Mouse (Mus musculus) myocyte (in vitro differentiated cells): ENCODE data around the gene Ctps2. TPM values are rescaled to one million over a fixed set of nuclear protein-coding genes. Genes with fewer than 3 reads are reported as not detected.

Experiments used
- H3K27me3 ChIP-seq: one replicate; pipeline ENCODE4 v1.6.1; 2011; ENCODE audit not compliant: control insufficient read depth, insufficient read depth, insufficient read length
- H3K36me3 ChIP-seq: one replicate; pipeline ENCODE4 v1.6.1; 2011; ENCODE audit not compliant: control insufficient read depth, insufficient read depth
- H3K4me2 ChIP-seq: one replicate; pipeline ENCODE4 v1.6.1; 2011; ENCODE audit warnings: low read depth, control low read depth
- H3K4me3 ChIP-seq: one replicate; pipeline ENCODE4 v1.5.1; 2011; ENCODE audit warnings: mild to moderate bottlenecking, control low read depth, moderate library complexity
- H3K79me2 ChIP-seq: one replicate; pipeline ENCODE4 v1.6.1; 2011; ENCODE audit not compliant: control insufficient read depth, insufficient read depth
- H3ac ChIP-seq: one replicate; pipeline ENCODE4 v1.6.1; 2011; ENCODE audit not compliant: control insufficient read depth, insufficient read length
- CEBPB ChIP-seq: IDR thresholded peaks from 2 replicates; pipeline ENCODE4 v1.6.1; 2011; ENCODE audit warnings: mild to moderate bottlenecking, moderate library complexity; ENCODE audit not compliant: poor library complexity, insufficient read depth, severe bottlenecking
- E2F4 ChIP-seq: IDR thresholded peaks from one replicate; pipeline ENCODE4 v1.6.1; 2011; ENCODE audit warnings: mild to moderate bottlenecking, control low read depth, moderate library complexity; ENCODE audit not compliant: insufficient read depth
- MAX ChIP-seq: IDR thresholded peaks from one replicate; pipeline ENCODE4 v1.6.1; 2011; ENCODE audit warnings: low read depth, mild to moderate bottlenecking, control low read depth
- MYOD1 ChIP-seq, 3 experiments: IDR thresholded peaks; one replicate each; pipeline ENCODE4 v1.6.1; 2011; ENCODE audit warnings: control low read depth in 2 of 3, low read depth in 2 of 3, mild to moderate bottlenecking in 2 of 3, moderate library complexity in 1 of 3; ENCODE audit not compliant: insufficient read length in 2 of 3, control insufficient read depth in 1 of 3
- MYOG ChIP-seq, 3 experiments: IDR thresholded peaks; one replicate each; pipeline ENCODE4 v1.6.1; 2011; ENCODE audit warnings: control low read depth in 2 of 3, low read depth in 2 of 3, mild to moderate bottlenecking in 2 of 3; ENCODE audit not compliant: insufficient read length in 2 of 3, control insufficient read depth in 1 of 3, insufficient read depth in 1 of 3
- POLR2A ChIP-seq: IDR thresholded peaks from one replicate; pipeline ENCODE4 v1.6.1; 2011; ENCODE audit warnings: low read depth, mild to moderate bottlenecking, control low read depth, moderate library complexity; ENCODE audit not compliant: insufficient read length
- POLR2AphosphoS2 ChIP-seq: IDR thresholded peaks from one replicate; pipeline ENCODE4 v1.6.1; 2011; ENCODE audit warnings: low read depth, control low read depth; ENCODE audit not compliant: insufficient read length
- REST ChIP-seq: IDR thresholded peaks from one replicate; pipeline ENCODE4 v1.6.1; 2011; ENCODE audit warnings: mild to moderate bottlenecking, control low read depth, moderate library complexity; ENCODE audit not compliant: insufficient read depth, insufficient read length
- SRF ChIP-seq: IDR thresholded peaks from one replicate; pipeline ENCODE4 v1.6.1; 2011; ENCODE audit warnings: low read depth; ENCODE audit not compliant: control insufficient read depth, insufficient read length
- TCF12 ChIP-seq: IDR thresholded peaks from one replicate; pipeline ENCODE4 v1.6.1; 2011; ENCODE audit warnings: mild to moderate bottlenecking, control low read depth; ENCODE audit not compliant: poor library complexity, insufficient read depth, severe bottlenecking
- TCF3 ChIP-seq: IDR thresholded peaks from one replicate; pipeline ENCODE4 v1.6.1; 2011; ENCODE audit warnings: low read depth, control low read depth; ENCODE audit not compliant: insufficient read length
- USF1 ChIP-seq: IDR thresholded peaks from one replicate; pipeline ENCODE4 v1.6.1; 2011; ENCODE audit warnings: low read depth, mild to moderate bottlenecking, control low read depth, moderate library complexity
- polyA plus RNA-seq: library from polyadenylated mRNA; unstranded; fragments of >200 nt; fragmentation: generic; extraction: Trizol; gene quantifications from one replicate; pipeline ENCODE4 v1.2.1, GENCODE M21; 2012; ENCODE audit warnings: missing spikeins

Ctps2 gene
- polyA plus RNA-seq, 1 experiment: 18.9 TPM

DNA sequence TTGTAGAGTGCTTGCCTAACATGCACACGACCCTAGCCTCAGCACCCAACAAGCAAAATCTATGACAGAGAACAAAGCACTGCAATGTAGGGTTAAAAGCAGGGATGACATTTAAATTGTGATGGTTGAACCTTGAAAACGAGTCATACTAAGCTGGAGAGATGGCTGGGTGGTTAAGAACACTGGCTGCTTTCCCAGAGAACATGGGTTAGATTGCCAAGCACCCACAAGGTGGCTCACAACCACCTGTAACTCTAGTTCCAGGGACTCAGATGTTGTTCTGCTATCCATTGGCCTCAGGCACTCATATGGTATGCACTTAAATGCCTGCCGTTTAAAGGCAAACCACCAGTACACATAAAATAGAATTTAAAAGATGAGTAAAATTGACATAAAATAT is 91.1 kb downstream of the Ctps2 start:
- Histone ChIP-seq H3K27me3 (no peaks in the 10 kb centered on the region), H3K79me2 (no peaks in the 10 kb centered on the region), H3K4me3 (no peak overlapping the region), H3K4me2 (no peak overlapping the region), H3K36me3 (no peaks in the 10 kb centered on the region), H3ac (no peak overlapping the region)
- TF ChIP-seq REST (no peak), E2F4 (no peak), SRF (no peak), POLR2AphosphoS2 (no peak)

DNA sequence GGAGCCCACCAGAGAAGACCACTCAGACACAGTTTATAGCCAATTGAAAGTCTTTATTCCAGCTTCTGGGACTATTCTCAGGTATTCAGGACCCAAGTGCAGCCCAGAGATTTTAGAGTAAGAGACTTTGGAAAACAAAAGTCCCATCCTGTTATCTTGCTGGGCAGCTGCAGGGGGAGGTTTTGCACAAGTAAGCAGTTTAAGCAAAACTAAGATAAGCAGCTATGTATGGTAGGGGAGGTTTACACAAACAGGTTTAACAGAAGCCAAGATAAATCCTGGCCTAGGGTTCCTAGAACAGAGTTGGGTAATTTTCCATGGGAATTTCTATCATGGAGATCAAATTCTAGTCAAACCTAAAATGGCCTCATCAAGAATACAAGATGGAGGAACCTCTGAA is 126.8 kb downstream of the Ctps2 start:
- TF ChIP-seq REST (no peak), E2F4 (no peak), SRF (no peak), TCF12 (no peak), TCF3 (no peak), MAX (no peak), POLR2AphosphoS2 (no peak), POLR2A (no peak), USF1 (no peak), MYOG (IDR thresholded peaks at IDR 0.05; ENCODE audit: control insufficient read depth in 1 of 3, insufficient read depth in 1 of 3, insufficient read length in 2 of 3, low read depth in 2 of 3) (no peak), CEBPB (no peak), MYOD1 (IDR thresholded peaks at IDR 0.05; ENCODE audit: control insufficient read depth in 1 of 3, insufficient read length in 2 of 3, low read depth in 2 of 3) (no peak)
- H3K36me3 ChIP-seq: no peaks in the 10 kb centered on the region

GRCm38 (mm10) chrX:163038767-163039166 is 137.7 kb downstream of the Ctps2 start:
- Histone ChIP-seq H3K4me2 (no peak overlapping the region), H3K36me3 (no peaks in the 10 kb centered on the region), H3K79me2 (no peaks in the 10 kb centered on the region), H3K27me3 (no peaks in the 10 kb centered on the region), H3ac (no peak overlapping the region), H3K4me3 (no peak overlapping the region)
- no peak for TF ChIP-seq TCF3
- TF ChIP-seq POLR2A: no peak
- TF ChIP-seq MAX: no peak
- TF ChIP-seq USF1: no peak
- TF ChIP-seq MYOG (IDR thresholded peaks at IDR 0.05; ENCODE audit: control insufficient read depth in 1 of 3, insufficient read depth in 1 of 3, insufficient read length in 2 of 3, low read depth in 2 of 3): no peak
- no peak for TF ChIP-seq POLR2AphosphoS2
- TF ChIP-seq CEBPB: no peak
- no peak for TF ChIP-seq E2F4
- TF ChIP-seq MYOD1 (IDR thresholded peaks at IDR 0.05; ENCODE audit: control insufficient read depth in 1 of 3, insufficient read length in 2 of 3, low read depth in 2 of 3): no peak

More for the DNA sequence above, 126.8 kb downstream of the Ctps2 start:
- Histone ChIP-seq H3K4me3 (no peak overlapping the region), H3K79me2 (no peaks in the 10 kb centered on the region), H3K4me2 (no peak overlapping the region), H3ac (no peak overlapping the region), H3K27me3 (no peaks in the 10 kb centered on the region)

DNA sequence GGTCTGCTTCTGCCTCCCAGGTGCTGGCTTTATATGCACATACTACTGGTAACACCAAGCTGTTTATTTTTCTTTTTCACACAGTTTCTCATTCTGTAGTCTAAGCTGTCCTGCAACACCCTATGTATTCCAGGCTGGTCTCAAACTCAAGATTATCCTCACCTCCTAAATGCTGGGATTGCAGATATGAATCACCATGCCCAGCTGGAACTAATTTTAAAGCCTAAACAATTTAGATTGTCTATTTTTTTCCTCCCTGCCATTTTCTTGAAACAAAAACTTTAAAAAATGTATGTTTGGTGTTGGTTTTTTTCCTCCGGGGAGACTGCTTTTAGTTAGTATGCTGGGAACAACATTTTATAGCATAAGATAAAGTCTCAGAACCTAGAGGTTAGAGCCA is 141.7 kb downstream of the Ctps2 start:
- Histone ChIP-seq H3K4me2 (no peak overlapping the region), H3K36me3 (no peaks in the 10 kb centered on the region), H3K79me2 (no peaks in the 10 kb centered on the region), H3K27me3 (no peaks in the 10 kb centered on the region), H3K4me3 (no peak overlapping the region), H3ac (no peak overlapping the region)
- TF ChIP-seq SRF: no peak
- no peak for TF ChIP-seq POLR2AphosphoS2
- no peak for TF ChIP-seq REST
- TF ChIP-seq MYOD1 (IDR thresholded peaks at IDR 0.05; ENCODE audit: control insufficient read depth in 1 of 3, insufficient read length in 2 of 3, low read depth in 2 of 3): no peak

DNA sequence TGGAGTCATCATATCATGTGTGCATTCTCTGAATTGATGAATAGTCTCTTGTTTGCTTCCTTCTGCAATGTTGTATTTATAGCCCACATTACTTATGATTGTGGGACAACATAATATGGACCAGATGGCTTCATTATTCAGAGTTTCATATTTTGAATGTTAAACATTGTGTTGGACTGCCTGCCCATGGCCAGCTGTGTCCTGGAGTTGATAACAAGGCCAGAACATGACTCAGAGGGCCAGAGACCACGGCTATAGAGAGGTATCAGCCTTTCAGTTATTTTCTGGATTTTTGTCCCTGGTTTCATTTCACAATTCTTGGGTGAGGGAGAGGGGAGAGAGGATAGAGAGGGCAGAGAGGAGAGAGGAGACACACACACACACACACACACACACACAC is 162.9 kb downstream of the Ctps2 start:
- Histone ChIP-seq H3K4me3 (no peak overlapping the region), H3ac (no peak overlapping the region), H3K4me2 (no peak overlapping the region), H3K79me2 (no peaks in the 10 kb centered on the region), H3K36me3 (no peaks in the 10 kb centered on the region), H3K27me3 (no peaks in the 10 kb centered on the region)
- TF ChIP-seq REST: no peak
- no peak for TF ChIP-seq MYOG (IDR thresholded peaks at IDR 0.05; ENCODE audit: control insufficient read depth in 1 of 3, insufficient read depth in 1 of 3, insufficient read length in 2 of 3, low read depth in 2 of 3)
- TF ChIP-seq E2F4: no peak
- no peak for TF ChIP-seq POLR2A

Other genes starting within 250 kb of the Ctps2 start
- gene Rbbp7, start 140.8 kb upstream of the Ctps2 start, polyA plus RNA-seq: 98.8 TPM
- gene Txlng, start 71.8 kb upstream of the Ctps2 start, polyA plus RNA-seq: 1.8 TPM
- 25.6 TPM for gene Syap1, start 12.8 kb upstream of the Ctps2 start, polyA plus RNA-seq
- not detected for gene S100g, start 63.4 kb downstream of the Ctps2 start, polyA plus RNA-seq